Mouse (Mus musculus): ENCODE results near the gene Cdk6. TPM values are rescaled to one million over a fixed set of nuclear protein-coding genes. Genes with fewer than 3 reads are reported as not detected.
"Not testable (repeated sequence)": the region's sequence is repeated elsewhere in the genome, so short reads cannot be mapped to it uniquely, and the experiment has no call there.

The Cdk6 gene
- total RNA-seq, 4 experiments from 2014 or later = 3.5 to 9.3 (median 5.5) TPM

DNA sequence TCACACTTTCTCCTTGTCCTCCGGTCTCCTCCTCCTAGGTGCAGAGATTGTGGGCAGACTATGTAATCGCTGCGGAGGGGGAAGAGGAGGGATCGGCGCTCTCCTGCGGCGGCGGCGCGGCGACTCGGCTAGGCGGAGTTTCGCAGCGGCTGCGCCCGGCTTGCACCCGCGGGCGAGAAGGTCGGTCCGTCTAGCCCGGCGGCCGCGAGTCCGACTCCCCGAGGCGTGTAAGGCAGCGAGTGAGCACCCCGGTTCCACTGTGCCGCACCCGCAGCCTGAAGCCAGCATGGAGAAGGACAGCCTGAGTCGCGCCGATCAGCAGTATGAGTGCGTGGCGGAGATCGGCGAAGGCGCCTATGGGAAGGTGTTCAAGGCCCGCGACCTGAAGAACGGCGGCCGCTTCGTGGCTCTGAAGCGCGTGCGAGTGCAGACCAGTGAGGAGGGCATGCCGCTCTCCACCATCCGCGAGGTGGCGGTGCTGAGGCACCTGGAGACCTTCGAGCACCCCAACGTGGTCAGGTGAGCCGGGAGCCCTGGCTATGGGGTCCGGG, 2.9 kb downstream of the Cdk6 start:
- peak; percentile 40 to 65 for DNase-seq (ENCODE audit: low spot score in 2 of 2)

GRCm38 (mm10) chr5:3345540-3345939, 4.3 kb downstream of the Cdk6 start:
- DNase-seq (ENCODE audit: low spot score in 2 of 2) = not testable (repeated sequence)

DNA sequence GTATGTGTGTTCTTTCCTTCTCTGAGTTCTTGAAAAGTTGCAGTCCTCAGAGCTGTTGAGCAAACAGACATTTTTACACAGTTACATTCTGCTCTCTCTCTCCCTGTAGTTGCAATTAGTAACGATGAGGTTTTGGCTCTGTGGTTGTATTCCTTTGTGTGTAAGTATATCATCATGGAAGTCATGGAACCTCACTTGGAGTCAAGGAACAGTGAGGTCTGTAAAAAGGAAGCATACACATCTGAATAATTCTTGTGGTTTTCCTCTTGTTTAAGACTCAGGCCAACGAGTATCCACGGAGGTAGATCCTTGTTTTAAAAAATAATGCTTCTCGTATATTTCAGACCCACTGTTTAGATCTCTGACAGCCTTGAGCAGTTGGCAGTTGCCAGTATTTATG, 8.1 kb downstream of the Cdk6 start:
- DNase-seq (ENCODE audit: low spot score in 2 of 2) = not testable (repeated sequence)

DNA sequence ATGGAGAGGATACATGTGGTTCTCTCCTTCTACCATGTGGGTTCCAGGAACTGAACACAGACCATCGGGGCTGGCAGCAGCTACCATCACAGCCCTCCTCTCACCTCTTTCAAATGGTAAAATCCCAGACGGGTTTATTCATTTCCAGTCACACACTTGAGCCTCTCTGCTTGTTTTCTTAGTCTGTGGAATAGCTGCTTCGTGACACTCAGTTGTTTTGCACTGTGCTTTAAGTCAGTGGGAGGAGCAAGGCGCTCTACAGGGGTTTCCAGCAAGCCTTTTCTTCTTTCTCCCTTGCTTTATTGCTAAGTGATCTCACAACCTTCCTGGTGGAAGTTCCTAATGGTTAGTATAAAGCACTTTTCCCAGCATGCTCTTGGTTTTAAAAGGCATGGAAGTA, 10.6 kb downstream of the Cdk6 start:
- not testable (repeated sequence) for DNase-seq (ENCODE audit: low spot score in 2 of 2)

GRCm38 (mm10) chr5:3352314-3352713, 11.0 kb downstream of the Cdk6 start:
- no peak for DNase-seq (ENCODE audit: low spot score in 2 of 2)

GRCm38 (mm10) chr5:3352827-3353226, 11.5 kb downstream of the Cdk6 start:
- no peak for DNase-seq (ENCODE audit: low spot score in 2 of 2)

- no peak for DNase-seq (ENCODE audit: low spot score in 2 of 2)
These were observed 13.0 kb downstream of the Cdk6 start for GRCm38 (mm10) chr5:3354307-3354706.

DNA sequence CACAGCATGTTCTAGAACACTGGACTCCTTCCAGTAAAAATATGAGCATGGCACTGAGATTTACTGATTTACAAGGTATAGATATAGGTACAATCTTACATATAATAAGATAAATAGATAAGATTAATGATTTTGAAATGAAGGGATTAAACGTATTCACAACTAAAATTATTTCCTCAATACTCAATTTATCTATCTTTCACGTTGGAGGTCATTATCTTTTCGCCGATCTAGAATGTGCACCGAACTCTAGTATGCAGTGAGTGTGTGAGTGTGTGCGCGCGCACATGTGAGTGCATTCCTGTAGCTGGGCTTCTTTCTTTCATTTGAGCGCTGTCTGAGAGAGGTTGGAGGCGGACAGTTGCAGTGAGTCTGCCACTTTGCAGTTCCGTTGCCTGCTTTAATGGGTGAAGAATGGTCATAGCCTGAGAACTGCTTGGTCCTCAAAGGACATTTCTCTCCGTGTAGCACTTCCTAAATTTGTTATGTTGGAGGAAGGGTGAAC, 13.8 kb downstream of the Cdk6 start:
- no peak for DNase-seq (ENCODE audit: low spot score in 2 of 2)

DNA sequence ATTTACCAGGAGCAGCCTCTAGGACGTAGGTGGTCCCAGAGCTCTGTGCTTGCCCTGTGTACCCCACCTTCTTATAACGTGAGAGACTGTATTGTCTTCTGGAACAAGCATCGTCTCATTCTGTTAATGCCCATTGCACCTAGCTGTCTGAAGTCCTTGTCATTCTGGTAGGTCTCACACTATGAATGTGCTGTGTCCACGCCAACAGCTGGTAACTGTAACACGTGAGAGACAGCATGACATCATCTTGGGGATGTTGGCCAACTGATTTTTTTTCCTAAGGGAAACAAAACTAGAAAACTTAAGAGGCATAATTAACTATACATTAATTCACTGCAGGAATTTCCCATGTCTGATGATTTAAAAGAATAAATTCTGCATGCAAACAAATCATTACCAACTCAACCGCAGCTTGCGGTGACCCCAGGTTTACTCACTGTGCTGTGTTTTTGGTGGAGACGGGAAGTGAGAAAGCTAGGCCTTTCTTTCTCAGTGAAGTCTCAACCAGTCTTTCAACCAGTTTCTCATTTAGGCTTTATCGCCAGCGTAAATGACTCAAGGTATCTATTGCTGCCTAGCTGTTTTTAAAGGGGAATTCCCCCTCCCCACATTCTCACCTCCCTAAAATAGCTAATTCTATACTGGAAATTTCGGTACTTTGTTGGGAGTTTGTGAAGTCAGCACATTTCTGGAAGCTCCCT, 14.4 kb downstream of the Cdk6 start:
- no peak for DNase-seq (ENCODE audit: low spot score in 2 of 2)

DNA sequence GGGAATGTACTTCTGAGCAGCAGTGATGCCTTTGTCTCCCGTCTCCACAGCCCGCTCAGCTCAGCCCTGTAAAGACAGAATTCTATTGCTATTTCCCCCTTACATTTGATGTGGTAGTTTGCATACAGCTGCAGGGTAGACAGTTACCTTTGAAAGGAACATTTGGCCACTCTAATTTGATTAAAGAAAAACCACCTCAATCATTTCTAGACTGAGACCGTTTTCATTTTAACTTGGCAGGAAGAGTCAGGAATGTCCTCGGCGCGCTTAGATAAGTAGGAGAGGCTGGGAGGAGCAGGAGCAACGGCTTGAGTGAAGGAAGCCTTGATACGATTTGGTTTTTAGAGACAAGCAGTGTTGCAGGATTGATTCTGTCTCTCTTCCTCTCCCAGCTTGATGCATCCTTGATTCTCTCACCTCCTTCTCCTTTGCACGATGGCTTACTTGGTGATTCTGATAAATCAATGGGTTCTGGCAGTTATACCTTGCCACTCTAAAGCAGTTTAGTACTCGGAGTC, 15.0 kb downstream of the Cdk6 start:
- no peak for DNase-seq (ENCODE audit: low spot score in 2 of 2)

DNA sequence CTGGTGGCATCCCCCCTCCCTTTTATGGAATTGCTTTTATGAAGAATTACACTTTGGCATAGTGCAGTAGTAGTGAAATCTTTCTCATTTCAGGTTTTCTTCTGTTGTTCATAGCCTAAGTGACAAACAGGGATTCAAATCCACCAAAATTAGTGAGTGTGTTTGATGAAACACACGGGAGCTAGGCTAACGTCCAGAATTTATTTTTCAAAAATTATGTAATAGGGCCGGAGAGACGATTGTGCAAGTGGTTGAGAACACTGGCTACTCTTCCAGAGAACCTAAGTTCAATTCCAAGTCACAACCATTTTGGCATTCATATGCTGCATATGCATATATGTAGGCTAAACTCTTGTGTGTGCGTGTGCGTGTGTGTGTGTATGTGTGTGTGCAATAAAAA, 16.2 kb downstream of the Cdk6 start:
- no peak for DNase-seq (ENCODE audit: low spot score in 2 of 2)

DNA sequence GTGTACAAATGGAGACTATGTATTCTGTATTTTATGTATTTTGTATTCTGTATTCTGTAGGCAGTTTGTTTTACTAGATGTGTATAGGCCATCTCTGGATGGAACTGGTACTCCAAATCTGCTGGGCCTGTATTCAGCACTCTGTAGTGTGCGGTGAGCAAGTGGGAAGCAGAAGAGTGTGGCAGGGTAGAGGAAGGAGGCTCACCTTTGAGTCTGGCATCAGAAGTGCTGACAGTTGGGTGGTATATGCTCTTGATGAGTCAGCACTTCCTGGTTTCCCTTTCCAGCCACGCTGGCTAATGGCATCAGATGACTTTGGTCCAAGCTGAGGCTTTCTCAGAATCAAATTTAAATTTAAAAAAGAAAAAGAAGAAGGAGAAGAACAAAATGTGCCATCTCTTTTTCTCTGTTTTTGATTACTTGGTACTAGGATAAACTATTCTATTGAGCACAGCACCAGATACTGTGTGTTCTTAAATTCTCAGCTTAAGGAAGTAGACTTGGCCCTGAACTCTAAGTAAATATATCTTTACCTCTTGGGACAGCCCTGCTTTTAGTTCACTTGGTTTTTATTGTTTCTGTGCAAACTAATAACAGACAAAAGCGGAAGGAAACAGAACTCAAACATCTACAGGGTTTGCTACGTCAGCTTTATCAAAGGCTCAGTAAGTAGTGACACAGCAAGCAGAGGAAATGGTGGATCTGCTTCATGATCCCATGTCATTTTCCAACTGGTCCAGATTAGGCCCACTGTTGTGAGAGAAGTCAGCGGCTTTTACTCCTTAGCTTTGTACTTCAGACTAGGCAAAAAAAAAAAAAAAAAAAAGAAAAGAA, 17.6 kb downstream of the Cdk6 start:
- no peak for DNase-seq (ENCODE audit: low spot score in 2 of 2)

GRCm38 (mm10) chr5:3359914-3360313, 18.6 kb downstream of the Cdk6 start:
- DNase-seq (ENCODE audit: low spot score in 2 of 2) = no peak

DNA sequence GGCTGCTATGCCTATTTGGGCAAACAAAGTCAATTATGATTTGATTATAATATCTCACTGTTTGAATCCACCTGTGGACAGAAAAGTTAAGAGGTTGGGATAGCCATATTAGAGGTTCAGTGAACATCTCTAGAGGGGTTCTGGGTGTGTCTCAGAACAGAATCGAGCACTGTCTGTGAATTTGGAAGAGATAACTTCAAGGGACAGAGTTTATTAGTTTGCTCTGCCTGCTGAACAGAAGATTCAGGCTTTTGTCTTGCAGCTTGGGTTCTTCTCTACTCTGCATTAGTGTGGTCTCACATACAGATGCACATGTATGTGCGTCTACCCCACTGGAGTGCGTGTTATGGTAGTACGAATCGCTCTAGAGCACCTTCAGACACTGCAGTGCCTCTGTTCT, 20.0 kb downstream of the Cdk6 start:
- no peak for DNase-seq (ENCODE audit: low spot score in 2 of 2)

GRCm38 (mm10) chr5:3362111-3362510, 20.8 kb downstream of the Cdk6 start:
- DNase-seq (ENCODE audit: low spot score in 2 of 2) = no peak

- no peak for DNase-seq (ENCODE audit: low spot score in 2 of 2)
These were observed 22.0 kb downstream of the Cdk6 start for GRCm38 (mm10) chr5:3363036-3363983.

- DNase-seq (ENCODE audit: low spot score in 2 of 2) = no peak
These were observed 25.8 kb downstream of the Cdk6 start for GRCm38 (mm10) chr5:3367045-3367444.

GRCm38 (mm10) chr5:3369317-3369716, 28.0 kb downstream of the Cdk6 start:
- no peak for DNase-seq (ENCODE audit: low spot score in 2 of 2)

DNA sequence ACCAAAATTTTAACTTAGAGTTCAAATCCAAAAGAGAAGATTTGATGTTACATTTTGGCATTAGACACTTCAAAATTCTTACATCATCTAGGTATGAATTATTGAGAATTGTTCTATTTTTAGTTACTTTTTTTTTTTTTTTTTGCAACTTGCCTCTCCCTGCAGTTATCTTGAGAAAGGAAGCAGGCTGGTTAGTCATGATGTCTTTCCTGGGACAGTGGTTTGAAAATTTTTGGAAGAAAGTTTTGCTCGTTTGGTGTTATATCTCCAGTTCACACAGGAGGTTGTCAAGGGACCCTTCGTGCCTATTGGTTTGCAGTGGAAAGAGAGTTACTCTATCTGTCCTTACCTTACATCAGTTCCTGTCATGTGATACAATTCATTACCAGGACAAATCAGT, 29.9 kb downstream of the Cdk6 start:
- DNase-seq (ENCODE audit: low spot score in 2 of 2) = no peak

- DNase-seq (ENCODE audit: low spot score in 2 of 2) = no peak
These were observed 31.9 kb downstream of the Cdk6 start for GRCm38 (mm10) chr5:3373170-3373569.

DNA sequence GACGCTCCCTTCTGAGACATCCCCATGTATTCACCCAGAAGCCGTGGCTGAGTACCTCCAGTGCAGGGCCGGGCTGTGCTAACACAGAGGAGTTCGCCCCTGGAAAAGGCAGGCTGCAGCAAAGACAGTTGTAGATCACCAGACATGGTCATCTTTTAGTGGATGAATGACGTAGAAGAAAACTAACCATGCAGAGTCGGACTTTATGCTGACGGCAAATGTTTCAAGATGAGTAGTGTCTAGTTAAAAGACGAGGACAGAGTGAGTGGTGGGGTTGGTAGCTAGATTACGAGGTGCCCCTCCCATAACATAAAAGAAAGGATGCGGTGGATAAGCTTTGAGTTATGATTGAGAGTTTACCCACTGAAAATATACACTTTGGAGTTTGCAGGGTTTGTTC, 33.5 kb downstream of the Cdk6 start:
- DNase-seq (ENCODE audit: low spot score in 2 of 2) = no peak

Data from layer of hippocampus, adult 8-10 months (tissue).